Mouse (Mus musculus): ENCODE measurements around the gene Ctsd.

GRCm38 (mm10) chr7:142388740-142389139, 902 bp upstream of the Ctsd start:
- TF ChIP-seq POLR2A (IDR thresholded peaks at IDR 0.05; ENCODE audit: insufficient read depth, low read depth, low read length) (no peak), CTCF (IDR thresholded peaks at IDR 0.05) (no peak), EP300 (IDR thresholded peaks at IDR 0.05; ENCODE audit: insufficient read depth, low read depth, low read length) (no peak)
